Mouse (Mus musculus): ENCODE measurements around the gene Zp1. TPM values are rescaled to one million over a fixed set of nuclear protein-coding genes. Genes with fewer than 3 reads are reported as not detected.

Gene Zp1
- polyA plus RNA-seq, 1 experiment from 2014 or later = not detected

GRCm38 (mm10) chr19:10948416-10948815 lies 28.0 kb upstream of the Zp1 start:
- H3K9me3 ChIP-seq (ENCODE audit: control insufficient read depth, low read length) = no peaks in the 10 kb centered on the region
- peak overlapping the region; percentile 93 for H3K4me2 ChIP-seq (replicated peaks; ENCODE audit: low read depth, low read length)
- H3K9ac ChIP-seq (ENCODE audit: low read depth, low read length) = peak overlapping the region; percentile 62
- DNase-seq (ENCODE audit: low spot score) = no peak
- no peaks in the 10 kb centered on the region for H3K27me3 ChIP-seq (ENCODE audit: control insufficient read depth, insufficient read depth, low read length)
- peaks cover 10% of the 10 kb centered on the region for H3K4me1 ChIP-seq (replicated peaks; ENCODE audit: control insufficient read depth, insufficient read depth, low read length)
- ATAC-seq (ENCODE audit: low FRiP score) = no peak
- no peak overlapping the region for H3K27ac ChIP-seq (ENCODE audit: low read depth, low read length)
- no peaks in the 10 kb centered on the region; the same call in 1 of the 2 replicates for H3K36me3 ChIP-seq (ENCODE audit: control insufficient read depth, insufficient read depth, low read length)
- 2% methylated on average over 20 of the region's 20 CpGs for WGBS
- H3K4me3 ChIP-seq (ENCODE audit: low read depth, low read length) = peak overlapping the region; percentile 67

DNA sequence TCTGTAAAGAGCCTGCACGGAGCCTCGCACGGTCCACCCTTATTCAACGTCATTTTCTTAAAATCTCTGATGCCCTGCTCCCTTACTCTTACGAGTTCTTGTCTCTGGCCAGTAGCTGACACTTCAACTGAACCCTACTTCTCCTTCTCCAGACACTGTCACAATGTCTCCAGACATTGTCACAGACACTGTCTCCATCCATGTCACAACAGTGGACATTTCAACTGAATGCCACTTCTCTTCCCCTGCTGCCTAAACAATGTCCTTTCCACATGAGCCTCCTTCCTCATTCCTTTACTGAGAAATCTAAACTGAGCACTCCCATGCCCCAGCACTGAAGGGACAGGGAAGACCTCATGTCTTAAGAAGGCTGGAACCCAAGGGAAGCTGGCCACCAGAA lies 26.8 kb upstream of the Zp1 start:
- ATAC-seq (ENCODE audit: low FRiP score) = no peak
- Histone ChIP-seq H3K4me3 (ENCODE audit: low read depth, low read length) (peak overlapping the region; percentile 67), H3K4me1 (replicated peaks; ENCODE audit: control insufficient read depth, insufficient read depth, low read length) (peaks cover 10% of the 10 kb centered on the region), H3K9ac (ENCODE audit: low read depth, low read length) (peak overlapping the region; percentile 62; the same call in 1 of the 2 replicates), H3K27me3 (ENCODE audit: control insufficient read depth, insufficient read depth, low read length) (no peaks in the 10 kb centered on the region), H3K9me3 (ENCODE audit: control insufficient read depth, low read length) (no peaks in the 10 kb centered on the region), H3K36me3 (ENCODE audit: control insufficient read depth, insufficient read depth, low read length) (no peaks in the 10 kb centered on the region; the same call in 1 of the 2 replicates), H3K4me2 (replicated peaks; ENCODE audit: low read depth, low read length) (peak overlapping the region; percentile 93), H3K27ac (ENCODE audit: low read depth, low read length) (no peak overlapping the region)
- DNase-seq (ENCODE audit: low spot score) = no peak
- WGBS = 90% methylated on average over 5 of the region's 5 CpGs

- Histone ChIP-seq H3K9ac (ENCODE audit: low read depth, low read length) (no peak overlapping the region), H3K27me3 (ENCODE audit: control insufficient read depth, insufficient read depth, low read length) (no peaks in the 10 kb centered on the region), H3K36me3 (ENCODE audit: control insufficient read depth, insufficient read depth, low read length) (no peaks in the 10 kb centered on the region; the same call in 1 of the 2 replicates), H3K4me1 (replicated peaks; ENCODE audit: control insufficient read depth, insufficient read depth, low read length) (peaks cover 13% of the 10 kb centered on the region), H3K4me2 (replicated peaks; ENCODE audit: low read depth, low read length) (no peak overlapping the region), H3K27ac (ENCODE audit: low read depth, low read length) (no peak overlapping the region), H3K9me3 (ENCODE audit: control insufficient read depth, low read length) (no peaks in the 10 kb centered on the region), H3K4me3 (ENCODE audit: low read depth, low read length) (no peak overlapping the region)
- no peak for DNase-seq (ENCODE audit: low spot score)
- WGBS = 93% methylated on average over 3 of the region's 3 CpGs
- ATAC-seq (ENCODE audit: low FRiP score) = no peak
Observed at GRCm38 (mm10) chr19:10946506-10946905, 26.1 kb upstream of the Zp1 start.

GRCm38 (mm10) chr19:10943955-10944354 lies 23.5 kb upstream of the Zp1 start:
- Histone ChIP-seq H3K27me3 (ENCODE audit: control insufficient read depth, insufficient read depth, low read length) (no peaks in the 10 kb centered on the region), H3K4me1 (replicated peaks; ENCODE audit: control insufficient read depth, insufficient read depth, low read length) (peaks cover 13% of the 10 kb centered on the region), H3K9ac (ENCODE audit: low read depth, low read length) (no peak overlapping the region), H3K9me3 (ENCODE audit: control insufficient read depth, low read length) (no peaks in the 10 kb centered on the region), H3K4me3 (ENCODE audit: low read depth, low read length) (no peak overlapping the region), H3K4me2 (replicated peaks; ENCODE audit: low read depth, low read length) (no peak overlapping the region), H3K27ac (ENCODE audit: low read depth, low read length) (no peak overlapping the region), H3K36me3 (ENCODE audit: control insufficient read depth, insufficient read depth, low read length) (no peaks in the 10 kb centered on the region; the same call in 1 of the 2 replicates)
- DNase-seq (ENCODE audit: low spot score) = no peak
- 90% methylated on average over 3 of the region's 3 CpGs for WGBS
- no peak for ATAC-seq (ENCODE audit: low FRiP score)

DNA sequence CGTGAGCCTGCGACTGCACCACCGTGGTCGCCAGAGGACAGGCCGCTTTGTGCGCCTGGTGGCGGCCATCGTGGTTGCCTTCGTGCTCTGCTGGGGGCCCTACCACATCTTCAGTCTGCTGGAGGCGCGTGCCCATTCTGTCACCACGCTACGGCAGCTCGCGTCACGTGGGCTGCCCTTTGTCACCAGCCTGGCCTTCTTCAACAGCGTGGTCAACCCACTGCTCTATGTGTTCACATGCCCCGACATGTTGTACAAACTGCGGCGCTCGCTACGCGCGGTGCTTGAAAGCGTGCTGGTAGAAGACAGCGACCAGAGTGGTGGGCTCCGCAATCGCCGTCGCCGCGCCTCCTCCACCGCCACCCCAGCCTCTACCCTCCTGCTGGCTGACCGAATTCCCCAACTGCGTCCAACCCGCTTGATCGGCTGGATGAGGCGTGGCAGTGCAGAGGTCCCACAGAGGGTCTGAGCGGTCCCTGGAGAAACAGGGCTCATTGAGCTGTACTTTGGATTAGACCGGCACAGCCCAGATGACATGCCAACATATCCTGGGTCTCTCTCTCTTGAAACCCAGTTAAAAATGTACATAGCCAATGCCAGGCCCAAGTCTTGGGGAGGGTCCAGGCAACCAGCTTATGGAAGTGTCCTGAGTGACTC lies 20.5 kb upstream of the Zp1 start:
- H3K4me1 ChIP-seq (replicated peaks; ENCODE audit: control insufficient read depth, insufficient read depth, low read length) = 0 out of 2 replicates have a peak, but pooled peaks cover 4% of the 10 kb centered on the region
- WGBS = 1% methylated on average over 40 of the region's 40 CpGs
- peak overlapping the region; percentile 80 for H3K4me2 ChIP-seq (replicated peaks; ENCODE audit: low read depth, low read length)
- H3K27ac ChIP-seq (ENCODE audit: low read depth, low read length) = peak overlapping the region; percentile 58
- H3K4me3 ChIP-seq (ENCODE audit: low read depth, low read length) = peak overlapping the region; percentile 33
- H3K36me3 ChIP-seq (ENCODE audit: control insufficient read depth, insufficient read depth, low read length) = no peaks in the 10 kb centered on the region; the same call in 1 of the 2 replicates
- ATAC-seq (ENCODE audit: low FRiP score) (peak; percentile 84), DNase-seq (ENCODE audit: low spot score) (peak; percentile 74)
- H3K9me3 ChIP-seq (ENCODE audit: control insufficient read depth, low read length) = no peaks in the 10 kb centered on the region
- H3K27me3 ChIP-seq (ENCODE audit: control insufficient read depth, insufficient read depth, low read length) = no peaks in the 10 kb centered on the region
- H3K9ac ChIP-seq (ENCODE audit: low read depth, low read length) = peak overlapping the region; percentile 72

- no peaks in the 10 kb centered on the region for H3K27me3 ChIP-seq (ENCODE audit: control insufficient read depth, insufficient read depth, low read length)
- ATAC-seq (ENCODE audit: low FRiP score) (peak; percentile 93), DNase-seq (ENCODE audit: low spot score) (peak; percentile 92)
- peak overlapping the region; percentile 72 for H3K9ac ChIP-seq (ENCODE audit: low read depth, low read length)
- H3K9me3 ChIP-seq (ENCODE audit: control insufficient read depth, low read length) = no peaks in the 10 kb centered on the region
- H3K36me3 ChIP-seq (ENCODE audit: control insufficient read depth, insufficient read depth, low read length) = no peaks in the 10 kb centered on the region; the same call in 1 of the 2 replicates
- peak overlapping the region; percentile 80 for H3K4me2 ChIP-seq (replicated peaks; ENCODE audit: low read depth, low read length)
- peak overlapping the region; percentile 33 for H3K4me3 ChIP-seq (ENCODE audit: low read depth, low read length)
- WGBS = 17% methylated on average over 37 of the region's 37 CpGs
- H3K4me1 ChIP-seq (replicated peaks; ENCODE audit: control insufficient read depth, insufficient read depth, low read length) = 0 out of 2 replicates have a peak, but pooled peaks cover 4% of the 10 kb centered on the region
- H3K27ac ChIP-seq (ENCODE audit: low read depth, low read length) = peak overlapping the region; percentile 58
Observed at GRCm38 (mm10) chr19:10940097-10940800, 19.8 kb upstream of the Zp1 start.

DNA sequence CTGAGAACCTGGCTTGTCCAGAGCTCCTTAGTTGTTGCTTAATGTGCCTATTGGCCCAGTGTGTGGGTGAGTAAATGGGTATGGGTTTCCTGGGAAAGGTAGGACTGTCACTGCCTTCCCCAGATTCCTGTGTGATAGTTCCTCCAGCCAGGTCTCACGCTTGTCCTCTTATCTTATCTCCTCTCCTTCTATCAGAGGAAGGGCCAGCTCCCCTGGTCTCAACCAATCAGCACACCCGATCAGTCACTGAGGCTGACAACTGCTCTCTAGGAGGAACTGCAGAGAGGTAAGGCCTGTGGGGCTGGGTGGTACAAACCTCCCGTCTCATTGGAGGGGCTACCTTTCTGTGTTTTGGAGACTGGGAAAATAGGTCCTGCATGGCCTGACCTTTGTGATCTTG lies 18.3 kb upstream of the Zp1 start:
- no peak overlapping the region for H3K9ac ChIP-seq (ENCODE audit: low read depth, low read length)
- no peaks in the 10 kb centered on the region; the same call in 1 of the 2 replicates for H3K36me3 ChIP-seq (ENCODE audit: control insufficient read depth, insufficient read depth, low read length)
- H3K4me2 ChIP-seq (replicated peaks; ENCODE audit: low read depth, low read length) = no peak overlapping the region
- WGBS = 56% methylated on average over 3 of the region's 3 CpGs
- H3K27ac ChIP-seq (ENCODE audit: low read depth, low read length) = no peak overlapping the region
- no peak overlapping the region for H3K4me3 ChIP-seq (ENCODE audit: low read depth, low read length)
- no peaks in the 10 kb centered on the region for H3K27me3 ChIP-seq (ENCODE audit: control insufficient read depth, insufficient read depth, low read length)
- ATAC-seq (ENCODE audit: low FRiP score) (no peak), DNase-seq (ENCODE audit: low spot score) (no peak)
- 0 out of 2 replicates have a peak, but pooled peaks cover 4% of the 10 kb centered on the region for H3K4me1 ChIP-seq (replicated peaks; ENCODE audit: control insufficient read depth, insufficient read depth, low read length)
- no peaks in the 10 kb centered on the region for H3K9me3 ChIP-seq (ENCODE audit: control insufficient read depth, low read length)

DNA sequence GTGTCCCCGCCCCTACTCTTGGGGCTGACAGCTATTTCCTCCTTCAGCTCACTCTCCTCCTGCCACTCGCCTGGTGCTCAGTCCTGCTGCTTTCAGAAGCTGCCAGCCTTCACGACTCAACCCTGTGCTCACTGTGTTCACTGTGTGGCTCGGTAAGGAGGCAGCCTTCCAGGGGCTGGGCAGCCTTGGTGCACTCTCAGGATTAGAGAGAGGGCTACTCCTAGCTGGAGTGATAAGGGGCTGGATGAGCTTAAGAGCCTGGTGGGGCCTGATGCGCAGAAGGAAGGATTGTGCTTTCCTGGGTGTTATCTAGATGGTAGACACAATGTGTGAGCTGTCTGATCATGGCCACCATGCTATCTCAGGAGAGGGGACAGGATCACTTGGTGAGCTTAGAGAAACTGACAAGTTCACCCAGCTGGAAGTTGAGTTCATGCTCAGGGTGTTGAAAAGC lies 16.7 kb upstream of the Zp1 start, which contains the start of gene Ptgdr2:
Gene Ptgdr2 (plus strand): TSS at position 51 of the 454 bp plus-strand sequence.
- Histone ChIP-seq H3K4me1 (replicated peaks; ENCODE audit: control insufficient read depth, insufficient read depth, low read length) (0 out of 2 replicates have a peak, but pooled peaks cover 4% of the 10 kb centered on the region), H3K36me3 (ENCODE audit: control insufficient read depth, insufficient read depth, low read length) (no peaks in the 10 kb centered on the region), H3K27ac (ENCODE audit: low read depth, low read length) (no peak within 1 kb of the TSS), H3K9me3 (ENCODE audit: control insufficient read depth, low read length) (no peaks in the 10 kb centered on the region), H3K9ac (ENCODE audit: low read depth, low read length) (no peak within 1 kb of the TSS), H3K4me2 (replicated peaks; ENCODE audit: low read depth, low read length) (no peak within 1 kb of the TSS), H3K27me3 (ENCODE audit: control insufficient read depth, insufficient read depth, low read length) (no peaks in the 10 kb centered on the region), H3K4me3 (ENCODE audit: low read depth, low read length) (no peak within 1 kb of the TSS)
- DNase-seq (ENCODE audit: low spot score) (no peak), ATAC-seq (ENCODE audit: low FRiP score) (no peak)
- whole genome bisulfite sequencing = 58% methylated on average over 5 of the region's 5 CpGs
